Mouse (Mus musculus): ENCODE measurements around the gene Rnf186. TPM values are rescaled to one million over a fixed set of nuclear protein-coding genes. Genes with fewer than 3 reads are reported as not detected.
A peak's percentile ranks its signal among the peaks of the same experiment; 100 is the strongest.
"Not testable (repeated sequence)": the region's sequence is repeated elsewhere in the genome, so short reads cannot be mapped to it uniquely, and the experiment has no call there.

Gene Rnf186
- polyA plus RNA-seq, 1 experiment from 2014 or later, result not detected

GRCm38 (mm10) chr4:138973719-138974115 is 6.8 kb downstream of the Rnf186 start:
- WGBS, result 54% methylated on average over 3 of the region's 3 CpGs

GRCm38 (mm10) chr4:138974540-138974939 is 7.6 kb downstream of the Rnf186 start:
- H3K36me3 ChIP-seq (replicated peaks); H3K4me3 ChIP-seq: not testable (repeated sequence)
- WGBS, result 73% methylated on average over 2 of the region's 2 CpGs

More at GRCm38 (mm10) chr4:138973719-138974115, 6.8 kb downstream of the Rnf186 start:
- Histone ChIP-seq H3K36me3 (replicated peaks) (no peaks in the 10 kb centered on the region), H3K9me3 (no peaks in the 10 kb centered on the region), H3K4me3 (peak overlapping the region; percentile 69), H3K27ac (replicated peaks) (peak overlapping the region; percentile 90; the same call in 1 of the 2 replicates), H3K4me1 (peaks cover 22% of the 10 kb centered on the region), H3K27me3 (replicated peaks; ENCODE audit: low read depth, poor library complexity, severe bottlenecking) (0 out of 2 replicates have a peak, but pooled peaks cover 9% of the 10 kb centered on the region)
- no peak for DNase-seq (ENCODE audit: low spot score)

GRCm38 (mm10) chr4:138975194-138975593 is 8.3 kb downstream of the Rnf186 start:
- 0 out of 2 replicates have a peak, but pooled peaks cover 12% of the 10 kb centered on the region for H3K27me3 ChIP-seq (replicated peaks; ENCODE audit: low read depth, poor library complexity, severe bottlenecking)
- 51% methylated on average over 3 of the region's 3 CpGs for WGBS
- H3K36me3 ChIP-seq (replicated peaks), result no peaks in the 10 kb centered on the region
- H3K27ac ChIP-seq (replicated peaks), result no peak overlapping the region
- H3K4me3 ChIP-seq, result no peak overlapping the region
- H3K9me3 ChIP-seq, result no peaks in the 10 kb centered on the region
- no peak for DNase-seq (ENCODE audit: low spot score)
- H3K4me1 ChIP-seq, result peaks cover 22% of the 10 kb centered on the region

More at GRCm38 (mm10) chr4:138974540-138974939, 7.6 kb downstream of the Rnf186 start:
- H3K9me3 ChIP-seq; DNase-seq (ENCODE audit: low spot score); H3K27ac ChIP-seq (replicated peaks): not testable (repeated sequence)
- Histone ChIP-seq H3K4me1 (peaks cover 22% of the 10 kb centered on the region), H3K27me3 (replicated peaks; ENCODE audit: low read depth, poor library complexity, severe bottlenecking) (0 out of 2 replicates have a peak, but pooled peaks cover 12% of the 10 kb centered on the region)

GRCm38 (mm10) chr4:138976046-138976445 is 9.1 kb downstream of the Rnf186 start:
- WGBS, result 71% methylated on average over 6 of the region's 6 CpGs
- no peak for DNase-seq (ENCODE audit: low spot score)
- Histone ChIP-seq H3K4me3 (no peak overlapping the region), H3K27ac (replicated peaks) (no peak overlapping the region), H3K36me3 (replicated peaks) (no peaks in the 10 kb centered on the region), H3K27me3 (replicated peaks; ENCODE audit: low read depth, poor library complexity, severe bottlenecking) (0 out of 2 replicates have a peak, but pooled peaks cover 12% of the 10 kb centered on the region), H3K9me3 (no peaks in the 10 kb centered on the region), H3K4me1 (peaks cover 28% of the 10 kb centered on the region)

- Histone ChIP-seq H3K27ac (replicated peaks) (no peak overlapping the region), H3K4me3 (no peak overlapping the region), H3K27me3 (replicated peaks; ENCODE audit: low read depth, poor library complexity, severe bottlenecking) (0 out of 2 replicates have a peak, but pooled peaks cover 4% of the 10 kb centered on the region), H3K4me1 (peaks cover 11% of the 10 kb centered on the region), H3K36me3 (replicated peaks) (no peaks in the 10 kb centered on the region), H3K9me3 (no peaks in the 10 kb centered on the region)
- no peak for DNase-seq (ENCODE audit: low spot score)
- 90% methylated on average over 8 of the region's 8 CpGs for WGBS
Observed at GRCm38 (mm10) chr4:138980021-138980420, 13.1 kb downstream of the Rnf186 start.

GRCm38 (mm10) chr4:138980771-138981420 is 14.0 kb downstream of the Rnf186 start:
- no peaks in the 10 kb centered on the region for H3K36me3 ChIP-seq (replicated peaks)
- no peak overlapping the region; the same call in 1 of the 2 replicates for H3K27ac ChIP-seq (replicated peaks)
- WGBS, result 16% methylated on average over 12 of the region's 12 CpGs
- H3K27me3 ChIP-seq (replicated peaks; ENCODE audit: low read depth, poor library complexity, severe bottlenecking), result 0 out of 2 replicates have a peak, but pooled peaks cover 4% of the 10 kb centered on the region
- peak; percentile 55 for DNase-seq (ENCODE audit: low spot score)
- H3K4me3 ChIP-seq, result peak overlapping the region; percentile 38
- H3K9me3 ChIP-seq, result no peaks in the 10 kb centered on the region
- peaks cover 7% of the 10 kb centered on the region for H3K4me1 ChIP-seq

- no peak overlapping the region for H3K4me3 ChIP-seq
- no peak overlapping the region for H3K27ac ChIP-seq (replicated peaks)
- WGBS, result 68% methylated on average over 3 of the region's 3 CpGs
- peaks cover 12% of the 10 kb centered on the region for H3K4me1 ChIP-seq
- DNase-seq (ENCODE audit: low spot score), result no peak
- H3K9me3 ChIP-seq, result no peaks in the 10 kb centered on the region
- H3K27me3 ChIP-seq (replicated peaks; ENCODE audit: low read depth, poor library complexity, severe bottlenecking), result 0 out of 2 replicates have a peak, but pooled peaks cover 4% of the 10 kb centered on the region
- no peaks in the 10 kb centered on the region for H3K36me3 ChIP-seq (replicated peaks)
Observed at GRCm38 (mm10) chr4:138983422-138983821, 16.5 kb downstream of the Rnf186 start.

- DNase-seq (ENCODE audit: low spot score), result no peak
- WGBS, result 73% methylated on average over 7 of the region's 7 CpGs
- Histone ChIP-seq H3K4me1 (peaks cover 12% of the 10 kb centered on the region), H3K4me3 (no peak overlapping the region), H3K36me3 (replicated peaks) (no peaks in the 10 kb centered on the region), H3K27ac (replicated peaks) (no peak overlapping the region), H3K9me3 (no peaks in the 10 kb centered on the region), H3K27me3 (replicated peaks; ENCODE audit: low read depth, poor library complexity, severe bottlenecking) (no peaks in the 10 kb centered on the region)
Observed at GRCm38 (mm10) chr4:138984744-138985143, 17.8 kb downstream of the Rnf186 start.

GRCm38 (mm10) chr4:138986280-138986679 is 19.4 kb downstream of the Rnf186 start:
- no peaks in the 10 kb centered on the region for H3K36me3 ChIP-seq (replicated peaks)
- H3K27me3 ChIP-seq (replicated peaks; ENCODE audit: low read depth, poor library complexity, severe bottlenecking), result no peaks in the 10 kb centered on the region
- H3K9me3 ChIP-seq, result no peaks in the 10 kb centered on the region
- DNase-seq (ENCODE audit: low spot score), result no peak
- WGBS, result 59% methylated on average over 5 of the region's 5 CpGs
- H3K4me3 ChIP-seq, result no peak overlapping the region
- no peak overlapping the region for H3K27ac ChIP-seq (replicated peaks)
- peaks cover 5% of the 10 kb centered on the region; the same call in 1 of the 2 replicates for H3K4me1 ChIP-seq

GRCm38 (mm10) chr4:138994389-138994788 is 27.5 kb downstream of the Rnf186 start:
- no peak for DNase-seq (ENCODE audit: low spot score)
- 76% methylated on average over 3 of the region's 3 CpGs for WGBS
- Histone ChIP-seq H3K27ac (replicated peaks) (no peak overlapping the region), H3K4me1 (no peaks in the 10 kb centered on the region), H3K36me3 (replicated peaks) (no peaks in the 10 kb centered on the region), H3K27me3 (replicated peaks; ENCODE audit: low read depth, poor library complexity, severe bottlenecking) (no peaks in the 10 kb centered on the region), H3K4me3 (no peak overlapping the region), H3K9me3 (no peaks in the 10 kb centered on the region)

GRCm38 (mm10) chr4:138996410-138996809 is 29.5 kb downstream of the Rnf186 start:
- H3K9me3 ChIP-seq, result no peaks in the 10 kb centered on the region
- no peak for DNase-seq (ENCODE audit: low spot score)
- no peaks in the 10 kb centered on the region for H3K36me3 ChIP-seq (replicated peaks)
- 76% methylated on average over 5 of the region's 5 CpGs for WGBS
- peaks cover 8% of the 10 kb centered on the region for H3K4me1 ChIP-seq
- H3K4me3 ChIP-seq, result no peak overlapping the region
- no peaks in the 10 kb centered on the region for H3K27me3 ChIP-seq (replicated peaks; ENCODE audit: low read depth, poor library complexity, severe bottlenecking)
- no peak overlapping the region for H3K27ac ChIP-seq (replicated peaks)

- Histone ChIP-seq H3K27me3 (replicated peaks; ENCODE audit: low read depth, poor library complexity, severe bottlenecking) (no peaks in the 10 kb centered on the region), H3K27ac (replicated peaks) (no peak overlapping the region), H3K36me3 (replicated peaks) (no peaks in the 10 kb centered on the region), H3K4me1 (peaks cover 10% of the 10 kb centered on the region), H3K9me3 (no peaks in the 10 kb centered on the region), H3K4me3 (no peak overlapping the region)
- DNase-seq (ENCODE audit: low spot score), result no peak
- WGBS, result 78% methylated on average over 4 of the region's 4 CpGs
Observed at GRCm38 (mm10) chr4:138997121-138997520, 30.2 kb downstream of the Rnf186 start.

GRCm38 (mm10) chr4:138998611-138999010 is 31.7 kb downstream of the Rnf186 start:
- no peaks in the 10 kb centered on the region for H3K27me3 ChIP-seq (replicated peaks; ENCODE audit: low read depth, poor library complexity, severe bottlenecking)
- DNase-seq (ENCODE audit: low spot score), result no peak
- H3K4me1 ChIP-seq, result peaks cover 10% of the 10 kb centered on the region
- 90% methylated on average over 11 of the region's 11 CpGs for WGBS
- H3K9me3 ChIP-seq, result no peaks in the 10 kb centered on the region
- H3K27ac ChIP-seq (replicated peaks), result no peak overlapping the region
- H3K36me3 ChIP-seq (replicated peaks), result no peaks in the 10 kb centered on the region
- H3K4me3 ChIP-seq, result no peak overlapping the region
